Mouse (Mus musculus): ENCODE data around the gene Cd6.

Gene Cd6

DNA sequence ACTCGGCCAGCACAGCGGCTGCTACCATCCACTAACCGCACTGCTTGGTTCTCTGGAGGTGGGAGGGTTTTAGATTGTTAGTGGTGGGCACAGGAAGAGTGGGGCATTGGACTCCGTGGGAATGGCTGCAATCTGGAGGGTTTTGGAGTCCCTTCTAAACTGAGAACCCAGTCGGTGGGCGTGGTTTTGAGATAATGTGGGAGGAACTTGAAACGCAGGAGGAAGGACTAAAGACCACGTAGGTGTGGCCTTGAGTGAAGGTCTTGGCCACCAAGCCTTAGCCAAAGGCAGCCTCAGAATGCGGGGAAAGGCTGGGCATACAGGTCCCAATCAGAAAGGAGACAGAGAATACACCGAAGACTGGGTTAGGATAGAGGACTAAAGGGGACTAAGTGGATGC lies 31.3 kb downstream of the Cd6 start:
- no peak for DNase-seq

DNA sequence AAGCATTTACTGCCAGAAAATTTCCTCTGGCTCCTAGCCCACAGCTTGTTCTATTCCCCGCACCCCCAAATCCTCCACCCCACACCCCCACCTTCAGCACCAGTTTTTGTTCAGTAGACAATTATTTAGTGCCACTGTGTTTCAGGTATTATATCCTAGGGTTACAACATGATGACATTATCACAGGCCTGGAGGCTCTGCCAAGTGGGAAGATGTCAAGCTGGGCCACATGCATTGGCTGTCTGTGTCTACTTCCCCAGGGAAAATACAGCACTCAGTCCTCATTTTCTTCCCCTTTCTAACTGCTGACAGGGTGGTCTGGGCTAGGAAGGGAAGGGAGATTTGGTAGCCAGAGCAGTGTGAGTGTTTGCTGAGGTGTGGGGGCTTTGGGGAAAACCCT lies 34.9 kb downstream of the Cd6 start:
- no peak for DNase-seq

GRCm38 (mm10) chr19:10793044-10793443 lies 36.8 kb downstream of the Cd6 start:
- DNase-seq: no peak

- DNase-seq: no peak
Measured at GRCm38 (mm10) chr19:10790323-10790722, 39.5 kb downstream of the Cd6 start.

- DNase-seq: no peak
Measured at GRCm38 (mm10) chr19:10788242-10788641, 41.6 kb downstream of the Cd6 start.

DNA sequence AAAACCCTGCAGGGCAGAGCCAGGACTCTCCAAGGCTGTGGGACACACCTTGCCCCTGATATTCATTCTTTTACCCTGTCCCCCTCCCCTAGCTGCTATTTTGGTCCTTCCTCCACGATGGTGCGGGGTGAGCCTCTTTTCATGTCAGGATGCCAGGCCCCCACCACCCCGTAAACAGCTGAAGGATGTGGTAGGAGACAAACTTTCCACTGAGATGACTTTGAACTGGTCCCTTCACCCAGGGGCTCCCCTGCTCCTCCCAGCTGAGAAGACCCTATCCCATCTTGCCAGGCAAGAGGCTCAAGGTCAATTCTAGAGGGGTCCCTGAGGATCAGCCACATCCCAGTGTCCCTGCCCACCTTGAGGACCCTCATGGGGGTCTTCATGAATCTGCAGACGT lies 42.5 kb downstream of the Cd6 start:
- no peak for DNase-seq

DNA sequence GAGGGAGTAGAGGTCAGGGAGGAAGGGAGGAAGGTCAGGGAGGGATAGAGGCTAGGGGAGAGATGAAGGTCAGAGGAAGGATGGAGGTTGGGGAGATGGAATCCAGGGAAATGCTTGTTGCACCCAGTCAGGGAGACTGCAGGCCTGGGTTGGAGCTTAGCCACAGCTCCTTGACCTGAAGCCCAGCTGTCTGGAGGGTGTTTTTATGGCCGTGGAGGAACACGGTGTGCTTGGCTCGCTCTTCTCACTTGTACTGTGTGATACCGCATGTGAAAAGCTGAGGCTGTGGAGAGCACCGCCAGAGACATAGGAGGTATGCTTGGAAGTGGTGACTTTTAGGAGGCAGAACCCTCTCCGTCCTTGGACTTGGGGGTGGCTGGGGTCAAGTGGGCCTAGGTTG lies 43.1 kb downstream of the Cd6 start:
- peak in 1 of 2 experiments; percentile 8 for DNase-seq

- no peak for DNase-seq
Measured at GRCm38 (mm10) chr19:10784796-10785459, 44.9 kb downstream of the Cd6 start.

- no peak for DNase-seq
Measured at GRCm38 (mm10) chr19:10784061-10784460, 45.8 kb downstream of the Cd6 start.

- DNase-seq: no peak
Measured at GRCm38 (mm10) chr19:10783168-10783567, 46.7 kb downstream of the Cd6 start.

GRCm38 (mm10) chr19:10781641-10782040 lies 48.2 kb downstream of the Cd6 start:
- DNase-seq: no peak

- DNase-seq: no peak
Measured at GRCm38 (mm10) chr19:10776906-10777305, 53.0 kb downstream of the Cd6 start.

DNA sequence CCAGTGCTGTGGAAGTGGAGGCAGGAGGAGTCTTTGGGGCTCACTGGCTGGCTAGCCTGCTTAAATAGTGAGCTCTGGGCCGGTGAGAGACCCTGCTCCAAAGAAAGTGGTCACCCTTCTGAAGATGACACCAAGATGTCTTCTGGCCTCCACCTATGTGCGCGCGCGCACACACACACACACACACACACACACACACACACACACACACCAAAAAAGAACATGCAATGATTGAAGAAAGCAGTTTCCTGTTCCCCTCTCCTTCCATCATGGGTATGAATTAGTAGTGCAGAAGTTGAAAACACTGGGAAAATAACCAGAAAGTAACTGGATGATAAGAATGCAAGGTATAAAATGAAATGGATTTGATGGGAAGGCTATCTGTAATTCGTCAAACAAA lies 55.7 kb downstream of the Cd6 start:
- no peak for DNase-seq

DNA sequence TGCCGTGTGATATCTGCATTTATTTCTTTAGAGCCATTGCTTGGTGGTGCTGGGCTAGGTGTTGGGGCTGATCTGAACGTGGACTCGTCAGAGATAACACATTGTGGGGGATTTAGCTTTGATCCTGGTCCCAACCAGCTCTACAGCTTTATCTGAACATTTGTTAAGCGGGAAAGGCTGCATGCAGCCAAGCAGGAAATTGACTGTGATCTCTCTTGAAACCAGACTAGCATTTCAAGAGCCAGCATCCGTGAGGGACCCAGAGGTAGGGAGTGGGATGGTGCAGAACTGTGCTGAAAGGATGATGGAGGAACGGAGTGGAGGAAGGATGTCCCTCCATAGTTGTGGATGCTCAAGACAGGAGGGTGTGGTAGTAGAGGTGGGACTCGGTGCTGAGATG lies 56.5 kb downstream of the Cd6 start:
- DNase-seq: no peak

DNA sequence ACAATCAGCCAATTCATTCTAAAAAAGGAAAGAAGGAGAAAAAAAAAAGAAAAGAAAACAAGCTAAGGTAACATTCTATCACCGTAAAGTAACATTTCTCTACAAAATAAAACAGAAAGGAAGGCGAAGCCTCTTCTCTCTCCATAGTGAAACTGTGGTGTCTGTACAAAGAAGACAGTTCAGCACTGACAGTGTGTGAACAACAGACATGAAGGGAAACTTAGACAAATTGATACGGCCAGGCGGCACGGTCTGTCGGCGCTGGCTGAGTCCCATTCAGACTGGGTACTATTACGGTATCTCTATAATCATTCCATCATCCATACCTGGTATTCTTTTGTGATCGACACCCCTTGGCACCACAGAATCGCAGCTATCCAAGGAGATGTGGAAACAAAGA lies 57.0 kb downstream of the Cd6 start:
- DNase-seq: no peak

DNA sequence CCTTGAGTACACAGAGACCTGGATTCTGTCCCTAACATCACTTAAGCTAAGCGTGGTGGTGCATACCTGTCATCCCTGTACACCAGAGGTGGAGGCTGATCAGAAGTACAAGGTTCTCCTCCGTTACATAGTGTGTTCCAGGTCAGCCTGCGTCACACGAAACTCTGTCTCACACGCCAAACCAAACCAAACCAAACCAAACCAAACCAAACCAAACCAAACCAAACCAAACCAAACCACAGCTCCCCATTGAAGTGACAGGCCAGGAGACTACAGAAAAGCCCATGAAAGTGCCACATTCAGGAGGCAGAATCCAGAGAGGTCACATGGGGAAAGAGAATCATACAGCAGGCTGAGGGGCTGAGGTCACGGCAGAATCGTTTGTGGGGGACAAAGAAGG lies 57.9 kb downstream of the Cd6 start:
- no peak for DNase-seq

DNA sequence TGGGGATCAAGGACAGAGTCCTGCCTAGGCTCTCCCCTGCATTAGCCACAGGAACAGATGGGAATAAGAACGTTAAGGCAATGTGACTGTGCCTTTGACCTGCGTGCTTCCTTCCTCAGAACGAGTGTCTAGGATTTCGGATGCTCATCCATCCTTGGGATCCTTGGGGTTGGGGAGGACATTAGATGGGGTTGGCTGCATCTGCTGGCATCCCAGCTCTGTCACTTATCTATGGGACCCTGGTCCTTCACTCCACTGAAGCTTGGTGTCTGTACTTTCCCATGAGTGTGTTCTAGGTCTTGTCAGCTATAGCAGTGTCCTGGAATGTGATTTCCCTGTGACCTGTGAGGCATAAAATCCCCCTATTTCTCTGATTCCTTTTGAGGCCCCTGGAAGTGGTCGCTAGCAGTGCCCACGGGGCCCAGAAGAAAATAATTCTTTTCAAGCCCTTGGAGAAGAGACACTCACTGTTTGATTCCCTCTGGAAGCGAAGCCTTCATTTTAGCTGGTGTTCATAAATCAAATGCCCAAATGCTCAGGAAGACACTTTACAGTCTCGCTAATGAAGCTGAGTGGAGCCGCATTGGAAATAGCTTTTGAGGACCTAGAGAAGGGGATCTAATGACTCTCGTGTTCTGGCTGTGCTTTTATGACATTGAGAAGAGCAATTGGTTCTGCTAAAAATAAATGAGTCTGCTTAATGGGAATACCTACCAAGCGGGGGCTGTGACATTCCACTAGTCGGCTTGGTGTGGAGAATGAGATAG lies 60.2 kb downstream of the Cd6 start:
- DNase-seq: no peak

DNA sequence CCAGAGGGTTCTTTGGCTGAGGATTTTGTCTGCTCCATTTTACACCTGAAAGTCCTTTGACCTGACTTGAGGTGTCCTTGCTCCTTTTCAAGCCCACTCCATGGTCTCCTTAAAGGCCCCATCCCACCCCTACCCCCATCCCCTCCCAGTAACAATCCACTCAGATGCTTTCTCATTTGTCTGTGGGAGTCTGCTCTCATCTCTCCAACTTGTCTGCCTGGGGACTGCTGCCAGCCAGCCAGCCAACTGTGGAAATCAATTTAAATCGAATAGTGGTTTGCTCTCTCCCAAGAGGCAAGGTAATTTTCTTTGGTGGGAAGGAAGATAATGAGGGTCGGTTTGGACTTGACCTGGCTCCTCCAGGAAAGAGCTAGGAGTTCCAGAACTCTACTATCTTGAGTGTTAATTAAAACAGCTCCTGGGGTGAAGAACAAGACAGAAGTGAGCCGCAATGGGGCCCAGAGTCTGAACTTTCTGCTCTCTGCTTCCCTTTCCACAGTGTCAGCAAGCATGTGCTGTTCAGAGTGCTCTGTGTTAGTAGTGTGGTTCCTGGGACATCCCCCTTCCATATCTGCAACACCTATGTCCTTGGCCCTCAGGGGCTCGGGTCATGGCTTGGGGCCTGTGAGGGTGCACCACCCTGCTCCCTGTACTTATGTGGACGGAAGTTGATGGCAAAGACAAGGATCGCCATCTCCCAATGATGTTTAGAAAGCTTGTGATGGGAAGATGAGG lies 61.0 kb downstream of the Cd6 start:
- DNase-seq: no peak

DNA sequence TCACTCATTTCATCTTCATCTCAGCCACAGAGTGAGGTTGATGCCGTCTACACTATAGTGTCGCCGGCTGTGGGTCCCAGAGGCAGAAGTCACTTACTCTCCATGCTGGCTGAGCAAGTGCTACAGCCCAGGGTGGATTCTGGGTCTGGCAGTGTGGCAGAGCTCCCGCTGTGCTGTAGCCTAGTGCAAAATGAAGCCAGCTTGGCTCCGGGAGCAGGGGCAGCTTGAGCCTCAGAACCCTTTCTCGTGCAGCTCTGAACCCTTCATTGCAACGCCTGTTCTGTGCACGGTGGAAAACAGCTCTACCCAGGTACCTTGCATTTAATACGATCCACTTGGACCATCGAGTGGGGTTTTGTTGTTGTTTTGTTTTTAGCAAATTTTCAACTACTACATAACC lies 62.2 kb downstream of the Cd6 start:
- no peak for DNase-seq

DNA sequence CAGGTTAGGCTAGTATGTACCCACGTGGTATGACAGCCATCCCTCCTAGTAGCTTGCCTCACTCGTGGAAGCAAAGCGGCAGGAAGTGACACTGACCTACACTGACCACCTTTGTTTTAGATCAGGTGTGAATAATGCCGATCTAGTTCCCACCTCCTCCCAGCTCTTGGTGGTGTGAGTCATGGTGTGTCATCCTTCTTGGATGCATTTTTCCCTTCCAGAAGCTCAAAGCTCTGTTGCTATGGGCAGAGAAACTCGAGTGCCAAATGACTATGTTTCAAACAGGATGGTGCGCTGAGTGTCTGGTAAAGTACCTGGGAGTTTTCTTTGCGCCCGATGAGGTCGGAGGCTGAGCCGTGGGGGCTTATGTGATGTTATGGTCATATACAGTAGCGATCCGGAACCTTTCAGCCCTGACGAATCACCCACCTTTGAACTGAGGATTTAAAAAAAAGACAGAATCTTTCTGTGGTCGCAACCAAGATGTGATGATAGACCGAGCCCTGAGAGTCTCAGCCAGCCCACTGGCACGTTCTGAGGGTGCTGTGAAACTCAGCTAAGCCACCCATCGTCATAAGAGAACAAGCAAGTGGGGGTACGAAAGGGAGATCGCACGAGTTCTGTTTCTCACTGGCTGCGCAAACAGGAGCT lies 66.4 kb downstream of the Cd6 start:
- DNase-seq: no peak

GRCm38 (mm10) chr19:10762468-10762867 lies 67.4 kb downstream of the Cd6 start:
- DNase-seq: no peak

DNA sequence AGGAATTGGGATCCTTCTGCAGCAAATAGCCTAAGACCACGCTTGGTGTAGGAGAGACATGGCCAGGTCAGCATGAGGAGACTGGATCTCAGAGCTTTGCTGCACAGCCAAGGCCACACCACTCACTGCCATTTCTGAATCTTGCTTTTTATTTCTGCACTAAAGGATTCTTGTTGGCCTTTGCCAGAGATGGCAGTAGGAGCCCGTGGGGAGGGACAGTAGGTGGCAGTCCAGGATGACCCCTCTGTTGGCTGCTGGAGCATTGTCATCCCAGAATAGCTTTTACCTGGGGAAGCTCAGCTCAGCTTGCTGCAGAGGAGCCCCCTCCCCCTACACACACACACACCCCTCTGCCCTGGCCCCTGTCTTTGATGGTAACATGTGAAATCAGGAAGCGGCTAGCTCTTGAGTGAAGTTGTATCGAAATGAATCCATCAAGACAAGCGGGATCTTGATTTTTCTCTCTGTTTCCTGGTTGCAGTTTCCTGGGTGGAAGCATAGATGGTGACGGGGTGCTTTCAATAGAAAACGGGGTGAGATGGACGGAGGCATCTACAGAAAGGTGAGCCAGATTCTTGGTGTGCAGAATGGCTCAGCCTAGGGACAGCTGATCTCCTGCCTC lies 68.0 kb downstream of the Cd6 start:
- no peak for DNase-seq
